ENCODE assay signal across 17 mouse cellular contexts in genomic region chr2:75439522-75440230, GRCm38 (mm10).
"Had no signal": no experiment of that assay in that cellular context is flagged by ENCODE, and none has a peak within 500 bp of the region (broad histone marks: within the 10 kb centered on the region; RNA-seq: fewer than 3 reads in every experiment).

No protein-coding gene starts in this region.

- H3K27ac ChIP-seq: hindbrain, embryonic 15.5 days; kidney, embryonic 15.5 days; liver, embryonic 13.5 days; midbrain, embryonic 10.5 days; midbrain, embryonic 15.5 days; neural tube, embryonic 13.5 days had no signal

- H3K9me3 ChIP-seq: hindbrain, embryonic 15.5 days; kidney, embryonic 15.5 days; liver, embryonic 13.5 days; midbrain, embryonic 10.5 days; midbrain, embryonic 15.5 days; neural tube, embryonic 13.5 days had no signal

- H3K4me2 ChIP-seq: hindbrain, embryonic 15.5 days; kidney, embryonic 15.5 days; liver, embryonic 13.5 days; midbrain, embryonic 15.5 days; neural tube, embryonic 13.5 days had no signal

- H3K4me3 ChIP-seq: hindbrain, embryonic 15.5 days; kidney, embryonic 15.5 days; liver, embryonic 13.5 days; midbrain, embryonic 10.5 days; midbrain, embryonic 15.5 days; neural tube, embryonic 13.5 days had no signal

- H3K36me3 ChIP-seq: hindbrain, embryonic 15.5 days; kidney, embryonic 15.5 days; liver, embryonic 13.5 days; midbrain, embryonic 10.5 days; midbrain, embryonic 15.5 days; neural tube, embryonic 13.5 days had no signal

- DNase-seq: kidney, adult 18-20 months; kidney, postnatal 25 days; layer of hippocampus, adult 9-11 months; layer of hippocampus, postnatal 36 days; liver; liver, embryonic 13.5 days; liver, postnatal 0 days; retina, postnatal 1 day; right cerebral cortex, postnatal 4 days; spleen, adult 18-20 months; thymus, adult 18-20 months; thymus, postnatal 14 days had no signal

- H3K4me1 ChIP-seq: hindbrain, embryonic 15.5 days; liver, embryonic 13.5 days; midbrain, embryonic 10.5 days; midbrain, embryonic 15.5 days had no signal

- H3K27me3 ChIP-seq: hindbrain, embryonic 15.5 days; kidney, embryonic 15.5 days; liver, embryonic 13.5 days; midbrain, embryonic 15.5 days; neural tube, embryonic 13.5 days had no signal

- H3K9ac ChIP-seq: hindbrain, embryonic 15.5 days; kidney, embryonic 15.5 days; liver, embryonic 13.5 days; liver, postnatal 0 days; midbrain, embryonic 15.5 days; neural tube, embryonic 13.5 days had no signal

- ATAC-seq: liver, postnatal 0 days; midbrain, embryonic 15.5 days had no signal
